Mouse (Mus musculus) right cerebral cortex, postnatal 10 days (tissue): Measurements from ENCODE around the gene Serping1.
A peak's percentile ranks its signal among the peaks of the same experiment; 100 is the strongest.

Experiments used
- DNase-seq, 2 experiments: peaks; one replicate each; pipeline ENCODE4 v3.0.0; 2021; ENCODE audit warnings: low spot score in 2 of 2

Serping1 gene

DNA sequence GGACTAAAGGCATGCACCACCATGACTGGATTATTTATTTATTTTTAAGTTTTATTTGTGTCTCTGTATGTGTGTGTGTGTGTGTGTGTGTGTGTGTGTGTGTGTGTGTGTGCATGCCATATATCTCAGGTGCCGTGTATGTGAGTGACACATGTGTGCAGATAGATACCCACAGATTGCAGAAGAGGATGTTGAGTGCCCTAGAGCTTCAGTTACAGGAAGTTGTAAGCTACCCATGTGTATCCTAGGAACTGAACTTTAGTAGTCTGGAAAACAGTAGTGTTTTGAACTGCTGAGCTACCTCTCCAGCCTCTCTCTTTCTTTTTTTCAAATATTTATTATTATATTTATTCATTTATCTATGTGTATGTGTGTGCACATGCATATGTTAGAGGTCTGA, 8.1 kb upstream of the Serping1 start:
- no peak for DNase-seq

DNA sequence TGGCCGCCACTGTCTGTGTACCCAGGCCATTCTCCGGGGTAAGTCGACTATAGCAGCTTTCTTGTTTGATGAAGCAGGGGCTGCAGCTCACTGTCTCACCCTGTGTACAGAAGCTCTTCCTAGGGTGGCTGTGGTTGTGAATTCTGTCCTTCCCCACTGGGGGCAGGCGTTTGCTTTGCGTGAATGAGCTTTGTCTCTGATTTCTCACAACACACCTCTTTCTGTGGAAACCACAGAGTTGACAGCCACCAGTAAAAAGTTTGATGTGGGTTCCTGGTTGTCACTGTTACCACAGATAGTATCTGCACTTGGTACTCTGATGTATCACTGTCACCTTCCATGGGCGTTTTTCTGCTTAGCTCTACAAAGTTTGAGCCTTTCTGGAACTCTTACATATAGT, 4.0 kb upstream of the Serping1 start:
- DNase-seq = no peak

- no peak for DNase-seq
Measured at GRCm38 (mm10) chr2:84777706-84778105, 2.5 kb upstream of the Serping1 start.

GRCm38 (mm10) chr2:84775665-84776064, 421 bp upstream of the Serping1 start:
- DNase-seq = no peak

DNA sequence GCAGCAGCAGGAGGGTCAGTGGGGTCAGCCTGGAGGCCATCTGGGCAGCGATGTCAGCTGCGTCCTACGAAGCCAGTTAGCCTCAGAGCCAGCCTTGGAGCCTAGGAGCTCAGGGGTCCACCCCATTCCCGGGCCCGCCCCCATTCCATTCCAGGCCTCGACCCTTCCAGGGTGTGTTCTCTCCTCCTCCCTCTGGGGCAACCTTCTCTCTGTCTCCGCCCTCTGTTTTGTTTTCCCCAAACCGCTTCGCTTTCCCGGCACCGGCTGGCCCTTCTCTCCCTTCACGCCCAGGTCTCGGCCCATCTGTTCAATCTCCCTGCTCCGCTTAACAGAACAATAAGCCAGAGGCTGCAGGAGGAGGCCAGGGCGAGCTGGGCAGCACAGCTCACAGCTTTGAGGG, 493 bp downstream of the Serping1 start:
- peak in 1 of 2 experiments; percentile 29 for DNase-seq

GRCm38 (mm10) chr2:84773195-84773594, 2.0 kb downstream of the Serping1 start:
- DNase-seq = no peak

DNA sequence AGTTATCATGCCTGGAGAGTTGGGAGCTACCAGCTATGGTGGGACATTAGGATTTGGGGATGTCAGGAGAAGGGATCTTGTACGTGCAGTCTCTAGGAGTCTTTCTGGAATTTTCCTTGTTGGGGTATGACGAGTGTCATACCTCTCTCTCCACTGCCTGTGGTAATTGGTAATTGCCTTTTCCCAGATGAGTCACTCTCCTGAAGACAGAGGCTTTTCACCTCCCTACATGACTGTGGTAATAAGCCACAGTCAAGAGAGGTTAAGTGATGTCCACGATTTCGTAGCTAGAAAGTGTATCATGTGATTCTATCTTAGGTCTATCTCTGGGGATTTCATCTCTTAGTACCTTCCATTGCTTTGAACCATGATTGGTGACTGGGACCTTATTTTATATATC, 2.8 kb downstream of the Serping1 start:
- DNase-seq = no peak

DNA sequence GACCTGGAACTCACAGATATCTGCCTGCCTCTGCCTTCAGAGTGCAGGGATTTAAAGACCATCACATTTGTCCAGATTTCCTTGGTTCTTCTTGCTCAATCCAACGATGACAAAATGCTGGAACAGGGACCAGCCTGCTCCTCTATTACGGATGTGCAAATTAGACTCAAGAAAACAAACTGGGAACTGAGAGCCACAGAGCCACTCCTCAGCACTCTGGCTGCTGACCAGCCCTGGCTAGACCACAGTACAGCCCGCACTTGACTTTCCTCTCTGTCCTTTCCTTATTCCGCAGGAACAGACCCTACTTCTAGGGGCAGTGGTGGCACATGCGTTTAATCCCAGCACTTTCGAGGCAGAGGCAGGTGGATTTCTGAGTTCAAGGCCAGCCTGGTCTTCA, 4.7 kb downstream of the Serping1 start:
- no peak for DNase-seq

GRCm38 (mm10) chr2:84762818-84763217, 12.4 kb downstream of the Serping1 start:
- DNase-seq = no peak

DNA sequence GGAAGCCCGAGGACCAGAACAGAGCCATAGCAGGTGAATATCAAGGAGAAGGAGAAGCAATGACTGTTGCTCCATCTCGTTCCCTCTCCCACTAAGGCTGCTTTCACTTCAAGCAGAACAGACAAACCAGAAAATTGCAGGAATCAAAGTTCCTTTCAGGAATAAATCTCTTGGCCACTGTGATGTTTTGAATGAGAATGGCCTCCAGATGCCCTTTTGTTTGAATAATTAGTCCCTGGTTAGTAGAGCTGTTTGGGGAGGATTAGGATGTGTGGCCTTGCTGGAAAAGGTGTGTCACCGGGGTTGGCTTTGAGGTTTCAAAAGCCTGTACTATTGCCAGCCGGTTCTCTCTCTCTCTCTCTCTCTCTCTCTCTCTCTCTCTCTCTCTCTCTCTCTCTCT, 12.9 kb downstream of the Serping1 start:
- no peak for DNase-seq

DNA sequence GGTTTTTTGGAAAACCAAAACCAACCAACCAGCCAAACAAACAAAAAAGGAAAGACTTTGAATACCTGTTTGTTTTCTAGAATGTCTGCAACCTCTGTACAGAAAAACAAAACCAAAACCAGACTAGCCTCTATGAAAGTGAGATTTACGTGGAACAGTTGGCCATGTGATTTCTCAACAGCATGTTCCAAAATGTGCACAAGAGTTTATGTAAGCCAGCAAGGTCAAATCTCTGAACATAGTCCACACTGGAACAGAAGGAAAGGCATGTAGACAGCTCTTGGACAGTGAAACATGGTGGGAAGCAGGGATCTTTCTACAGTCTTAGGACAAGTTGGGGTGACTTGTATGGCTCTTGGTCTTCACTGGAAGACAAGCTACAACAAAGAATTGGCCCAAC, 13.4 kb downstream of the Serping1 start:
- no peak for DNase-seq

DNA sequence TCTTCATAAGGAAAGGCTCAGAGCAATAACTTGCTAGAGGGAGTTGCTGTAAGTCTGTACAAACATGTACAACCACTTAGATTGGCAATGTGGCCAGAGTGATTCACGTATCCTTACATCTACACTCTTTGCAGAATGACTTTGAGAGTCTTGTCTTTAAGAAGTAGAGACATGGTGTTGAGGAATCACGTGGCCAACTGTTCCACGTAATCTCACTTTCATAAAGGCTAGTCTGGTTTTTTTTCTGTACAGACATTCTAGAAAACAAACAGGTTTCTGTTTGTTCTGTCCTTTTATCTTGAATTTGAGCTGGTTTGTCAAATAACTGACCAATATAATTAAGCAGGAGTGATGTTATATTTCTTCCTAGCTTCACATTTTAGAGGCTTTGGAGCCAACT, 13.9 kb downstream of the Serping1 start:
- DNase-seq = no peak

- no peak for DNase-seq
Measured at GRCm38 (mm10) chr2:84760777-84761176, 14.5 kb downstream of the Serping1 start.

DNA sequence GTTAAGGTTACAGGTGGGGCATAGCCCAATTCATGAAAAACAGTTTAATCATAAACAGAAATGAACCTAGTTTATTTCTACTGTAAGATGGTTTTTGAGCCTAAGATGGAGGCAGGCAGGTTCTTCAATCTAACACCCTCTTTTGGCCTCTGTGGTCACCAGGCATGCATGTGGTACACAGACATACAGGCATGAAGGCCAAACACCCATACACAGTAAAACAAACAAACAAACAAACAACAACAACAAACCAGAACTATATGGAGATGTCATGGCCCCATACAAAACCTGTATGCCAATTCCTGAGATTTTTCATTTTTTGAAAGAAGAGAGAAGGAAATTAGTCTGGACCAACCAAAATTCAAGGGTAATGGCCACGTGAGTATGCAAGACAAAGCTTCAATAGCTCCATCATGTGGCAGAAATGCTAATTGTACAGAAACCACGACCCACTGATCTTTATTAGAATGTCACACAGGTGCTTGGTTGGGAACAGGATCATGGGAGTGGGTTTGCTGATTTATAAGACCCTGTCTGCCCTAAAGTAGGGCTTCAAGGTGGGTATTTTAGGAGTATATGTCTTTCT, 16.6 kb downstream of the Serping1 start:
- DNase-seq = peak in 1 of 2 experiments; percentile 30

GRCm38 (mm10) chr2:84757026-84757682, 18.1 kb downstream of the Serping1 start:
- no peak for DNase-seq

GRCm38 (mm10) chr2:84756245-84756644, 19.0 kb downstream of the Serping1 start:
- DNase-seq = no peak

- no peak for DNase-seq
Measured at GRCm38 (mm10) chr2:84750115-84750514, 25.1 kb downstream of the Serping1 start.

GRCm38 (mm10) chr2:84744126-84744525, 31.1 kb downstream of the Serping1 start:
- DNase-seq = peak in 1 of 2 experiments; percentile 28

- peak; percentile 91 to 94 for DNase-seq
Measured at GRCm38 (mm10) chr2:84743561-84743960, 31.7 kb downstream of the Serping1 start, which contains the start of gene Gm19426. Gene Gm19426 (minus strand): TSS chr2:84743655.

DNA sequence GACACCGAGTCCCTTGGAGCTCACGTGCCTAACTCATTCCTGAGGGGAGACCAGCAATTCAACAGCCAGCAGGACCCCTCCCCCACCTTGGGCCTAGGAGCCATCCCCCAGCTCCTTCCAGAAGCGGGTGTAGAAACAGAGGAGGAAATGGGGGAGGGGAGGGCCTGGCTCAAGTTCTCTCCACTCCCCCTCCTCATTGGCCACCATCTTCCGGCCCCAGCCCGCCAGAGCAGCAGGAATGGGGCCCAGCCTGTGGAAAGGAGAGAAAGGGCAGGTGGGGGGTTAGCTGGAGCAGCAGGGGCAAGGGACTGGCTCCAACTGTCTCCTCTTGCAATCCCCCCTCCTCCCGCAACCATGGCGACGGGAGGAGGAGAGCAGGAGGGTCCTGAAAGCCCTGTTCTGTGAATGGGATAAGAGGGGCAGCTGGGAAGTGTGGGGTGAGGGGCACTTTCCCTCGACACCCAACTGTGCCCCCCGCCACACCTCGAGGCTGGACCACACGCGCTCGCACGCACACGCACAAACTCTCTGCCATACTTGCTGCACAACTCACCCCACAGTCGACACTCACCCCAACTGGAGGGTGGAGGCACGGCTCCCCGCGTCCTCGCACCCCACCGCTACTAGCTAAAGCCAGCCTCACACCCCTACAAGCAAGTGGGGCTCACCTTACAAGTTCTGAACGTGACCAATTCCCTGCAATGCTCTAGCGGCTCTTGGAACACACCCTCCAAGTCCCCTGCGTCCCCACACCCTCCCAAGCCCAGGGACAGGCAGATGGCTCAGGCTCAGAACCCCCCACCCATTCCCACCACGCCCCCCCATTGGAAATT, 32.6 kb downstream of the Serping1 start:
- DNase-seq = peak; percentile 71 to 78

DNA sequence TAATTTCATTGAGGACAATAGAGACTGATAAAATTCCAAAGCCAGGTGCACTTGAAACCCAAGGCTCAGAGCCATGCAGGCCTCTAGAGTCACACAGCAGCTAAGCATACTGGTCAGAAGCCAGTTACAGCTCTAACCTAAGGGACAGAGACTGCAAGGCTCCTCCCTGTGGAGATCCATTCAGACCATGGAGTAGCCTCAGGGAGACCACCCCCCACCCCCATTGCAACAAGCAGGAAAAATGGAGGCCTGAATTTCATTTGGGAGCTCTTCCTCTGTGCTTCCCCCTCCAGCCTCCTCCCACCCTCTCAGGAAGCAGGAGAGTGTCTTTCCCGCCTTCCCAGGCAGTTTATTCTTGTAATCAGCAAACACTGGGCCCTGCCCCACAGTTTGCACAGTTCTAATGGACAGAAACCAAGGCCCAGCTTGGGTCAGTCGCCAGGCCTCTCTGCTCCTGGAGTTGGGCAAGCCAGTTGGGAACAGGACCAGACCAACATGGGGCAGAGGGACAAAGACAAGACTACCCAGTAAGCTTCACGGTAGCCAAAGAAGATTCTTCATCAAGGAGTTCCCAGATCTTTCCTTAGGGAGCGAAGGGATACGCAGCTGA, 33.3 kb downstream of the Serping1 start:
- peak; percentile 26 to 47 for DNase-seq

DNA sequence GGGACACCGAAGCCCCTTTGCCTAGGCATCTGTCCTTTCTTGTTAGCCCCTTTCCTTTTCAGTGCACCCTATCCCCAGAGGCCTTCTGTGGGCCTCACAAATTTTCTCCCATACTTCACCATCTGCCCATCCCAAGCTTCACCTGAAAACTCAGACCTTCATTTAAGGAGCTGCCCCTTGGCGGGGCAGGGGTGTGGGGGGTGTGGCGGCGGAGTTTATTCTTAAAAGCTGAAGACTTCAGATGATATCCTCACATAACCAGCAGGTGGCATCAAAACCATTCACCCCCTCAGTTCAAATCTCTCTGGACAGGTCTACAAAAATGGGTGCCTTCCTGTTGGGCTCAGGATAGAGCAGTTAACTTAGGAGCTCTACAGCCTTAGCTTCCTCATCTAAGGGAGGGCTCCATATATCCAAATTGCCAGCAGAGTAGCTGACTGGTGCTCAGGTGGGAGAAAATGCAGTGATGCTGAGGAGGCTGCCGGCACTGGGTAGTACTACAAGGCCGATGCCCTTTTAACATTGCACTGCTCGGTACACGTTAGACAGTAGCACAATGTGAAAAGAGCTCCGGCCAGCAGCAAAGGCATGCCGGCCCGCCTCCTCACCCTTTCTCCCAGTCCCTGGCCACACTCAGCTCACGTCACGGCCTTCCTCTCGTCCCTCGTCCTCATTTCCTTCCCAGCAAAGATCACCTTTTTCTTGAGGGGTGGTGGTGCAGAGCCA, 34.5 kb downstream of the Serping1 start:
- peak in 1 of 2 experiments; percentile 26 for DNase-seq
